Mouse (Mus musculus): ENCODE data around the gene 4931429L15Rik.

4931429L15Rik gene

GRCm38 (mm10) chr9:46259111-46259510 is 60.7 kb downstream of the 4931429L15Rik start:
- DNase-seq (ENCODE audit: low spot score in 2 of 2): no peak

GRCm38 (mm10) chr9:46257546-46257945 is 62.2 kb downstream of the 4931429L15Rik start:
- DNase-seq (ENCODE audit: low spot score in 2 of 2): no peak

GRCm38 (mm10) chr9:46256658-46257385 is 63.0 kb downstream of the 4931429L15Rik start:
- no peak for DNase-seq (ENCODE audit: low spot score in 2 of 2)

GRCm38 (mm10) chr9:46256177-46256576 is 63.6 kb downstream of the 4931429L15Rik start:
- no peak for DNase-seq (ENCODE audit: low spot score in 2 of 2)
